Mouse (Mus musculus): ENCODE measurements around the gene Col13a1.
A peak's percentile ranks its signal among the peaks of the same experiment; 100 is the strongest.

The Col13a1 gene

DNA sequence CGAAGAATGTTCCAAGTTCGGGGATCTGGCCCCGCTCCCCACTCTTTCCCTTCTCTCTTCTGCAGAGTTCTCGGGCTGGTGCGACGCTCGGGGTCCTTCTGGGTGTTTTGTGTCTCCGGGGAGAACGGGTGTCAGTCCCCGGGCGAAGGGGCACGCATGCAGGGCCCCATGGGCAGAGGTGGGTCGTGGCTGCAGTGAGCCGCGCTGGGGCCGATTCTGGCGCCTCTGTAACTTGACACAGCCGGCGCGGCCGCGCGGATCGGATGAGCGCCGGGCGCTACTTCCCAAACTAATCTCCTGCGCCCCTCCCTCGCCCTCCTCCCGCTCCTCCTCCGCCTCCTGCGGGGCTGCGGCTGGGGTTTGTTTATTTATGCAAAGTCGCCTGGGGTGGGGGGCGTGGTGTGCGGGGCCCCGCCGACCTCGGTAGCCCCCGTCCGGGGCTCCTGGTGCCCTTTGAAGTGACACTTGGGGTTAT lies at the start of gene Col13a1:
Gene Col13a1, minus strand, starts transcription at position 243 of the 475 bp plus-strand sequence.
- peak; percentile 70 for DNase-seq (ENCODE audit: extremely low spot score, low spot score)

DNA sequence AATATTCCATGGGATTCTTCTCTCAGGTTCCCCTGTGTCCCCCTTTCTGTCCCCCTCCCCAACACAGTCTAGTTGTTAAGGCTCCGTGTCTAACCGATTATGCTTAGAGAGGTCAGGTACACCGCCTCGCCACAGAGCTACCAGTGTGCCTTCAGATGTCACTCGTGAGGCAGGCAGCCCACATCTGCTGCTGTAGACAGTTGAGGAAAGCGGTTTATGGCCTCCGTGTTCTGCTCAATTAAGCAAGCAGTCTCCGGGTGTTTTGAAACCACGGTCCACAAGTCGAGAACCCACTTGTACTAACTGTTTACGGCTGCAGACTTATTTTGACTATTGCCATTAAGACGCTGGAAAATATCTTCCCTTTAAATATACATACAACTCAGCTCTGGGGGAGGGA lies 48.8 kb upstream of the Col13a1 start:
- peak; percentile 24 for DNase-seq (ENCODE audit: extremely low spot score, low spot score)

DNA sequence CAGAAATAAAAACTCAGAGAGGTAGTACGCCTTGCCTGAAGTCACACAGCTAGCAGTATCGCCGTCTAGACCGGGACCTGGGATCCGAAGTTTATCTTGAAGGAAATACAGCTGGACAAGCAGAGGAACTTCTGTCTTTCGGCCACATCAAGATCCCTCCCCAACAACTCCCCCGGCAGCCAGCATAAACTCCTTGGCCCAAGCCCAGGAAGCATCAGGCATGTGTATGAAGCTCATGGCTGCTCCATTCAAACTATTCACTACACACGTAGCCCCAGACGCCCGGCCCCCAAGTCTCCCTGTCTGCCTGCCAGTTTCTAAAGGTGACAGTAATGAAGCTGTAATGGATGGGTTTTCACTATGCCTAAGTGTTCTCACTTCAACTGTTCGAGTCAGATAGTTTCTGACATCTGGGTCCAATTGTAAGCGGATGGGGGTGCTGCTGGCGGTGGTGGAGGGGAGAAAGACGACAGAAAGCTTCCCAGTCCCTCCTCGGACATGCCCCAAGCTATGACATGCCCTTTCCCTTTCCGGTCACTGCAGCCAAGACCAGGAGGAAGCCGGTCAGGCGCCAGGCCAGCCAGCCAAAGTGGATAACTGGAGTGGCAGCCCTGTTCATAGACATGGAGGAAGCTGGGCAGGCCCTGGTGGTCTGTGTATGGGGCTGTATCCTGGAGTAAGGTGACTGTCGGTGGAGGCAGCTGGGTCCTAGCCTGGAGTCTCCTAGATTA lies 45.1 kb upstream of the Col13a1 start:
- peak; percentile 27 for DNase-seq (ENCODE audit: extremely low spot score, low spot score)

DNA sequence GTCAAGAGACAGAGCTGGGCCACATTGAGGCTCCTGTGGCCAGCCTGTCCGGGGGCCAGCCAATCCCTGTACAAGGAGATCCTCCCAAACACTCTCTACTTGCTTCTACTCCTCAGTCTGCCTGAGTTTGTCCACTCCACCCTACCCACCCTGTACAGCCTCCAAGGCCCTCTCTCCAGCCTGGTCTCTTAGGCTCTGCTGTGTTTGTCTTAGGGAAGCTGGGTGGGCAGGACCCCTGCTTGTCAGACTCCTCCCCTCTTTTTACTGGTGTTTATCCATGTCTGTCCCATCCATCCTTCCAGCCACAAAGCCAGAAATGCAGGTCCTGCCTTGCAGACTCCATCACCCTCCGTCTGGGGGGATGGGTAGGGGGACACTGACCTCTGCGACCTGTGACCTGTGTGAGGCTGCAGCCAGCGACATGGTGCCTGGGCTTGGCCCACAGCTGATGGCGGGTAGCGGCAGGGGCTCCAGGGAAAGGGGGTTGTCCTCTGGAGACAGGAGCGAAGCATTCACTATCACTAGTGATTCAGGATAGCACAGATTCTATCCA lies 41.2 kb upstream of the Col13a1 start:
- DNase-seq (ENCODE audit: extremely low spot score, low spot score): peak; percentile 34

- peak; percentile 21 for DNase-seq (ENCODE audit: extremely low spot score, low spot score)
Observed at GRCm38 (mm10) chr10:62019386-62020067, 40.6 kb upstream of the Col13a1 start.

- DNase-seq (ENCODE audit: extremely low spot score, low spot score): peak; percentile 24
Observed at GRCm38 (mm10) chr10:62016947-62017346, 38.0 kb upstream of the Col13a1 start.

GRCm38 (mm10) chr10:62013190-62013589 lies 34.3 kb upstream of the Col13a1 start:
- DNase-seq (ENCODE audit: extremely low spot score, low spot score): no peak

- no peak for DNase-seq (ENCODE audit: extremely low spot score, low spot score)
Observed at GRCm38 (mm10) chr10:62012371-62012770, 33.5 kb upstream of the Col13a1 start.

DNA sequence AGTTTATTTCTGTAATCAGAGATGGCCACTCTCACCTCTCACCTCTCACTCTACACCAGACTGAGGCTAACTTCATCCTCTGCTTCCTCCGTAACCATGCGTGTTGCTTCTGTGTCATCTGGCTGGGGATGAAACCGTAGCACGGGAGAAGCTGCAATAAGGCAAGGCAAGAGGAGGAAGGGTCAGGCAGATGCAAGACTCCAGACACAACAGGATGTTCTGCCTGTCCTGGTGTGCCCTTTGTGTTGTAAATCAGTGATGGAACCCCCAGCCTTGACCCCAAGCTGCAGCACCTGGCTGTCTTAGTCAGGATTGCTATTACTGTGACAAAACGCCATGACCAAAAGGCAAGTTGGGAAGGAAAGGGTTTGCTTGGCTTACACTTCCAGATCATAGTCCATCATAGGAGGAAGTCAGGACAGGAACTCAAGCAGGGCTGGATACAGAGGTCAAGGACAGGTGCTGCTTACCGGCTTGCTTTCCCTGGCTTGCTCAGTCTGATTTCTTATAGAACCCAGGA lies 31.1 kb upstream of the Col13a1 start:
- DNase-seq (ENCODE audit: extremely low spot score, low spot score): no peak

DNA sequence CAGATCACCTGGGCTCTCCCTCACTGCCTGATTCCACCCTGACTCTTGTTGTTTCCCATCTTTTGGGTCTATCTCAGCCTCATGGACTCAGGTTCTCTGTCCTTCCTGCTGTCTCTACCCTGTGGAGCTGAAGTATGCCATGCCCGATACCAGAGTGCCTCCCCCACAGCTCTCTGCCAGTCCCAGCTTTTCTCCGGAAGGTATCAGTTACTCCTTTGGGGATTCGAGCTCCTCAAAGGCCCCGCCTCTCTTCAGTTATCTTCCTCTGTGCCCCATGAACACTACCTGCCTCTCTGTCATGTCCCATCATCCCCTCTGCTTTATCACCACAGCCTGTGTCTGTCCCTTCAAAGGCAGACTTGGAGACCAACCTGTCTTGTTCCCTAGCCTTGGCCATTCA lies 29.1 kb upstream of the Col13a1 start:
- DNase-seq (ENCODE audit: extremely low spot score, low spot score): no peak

DNA sequence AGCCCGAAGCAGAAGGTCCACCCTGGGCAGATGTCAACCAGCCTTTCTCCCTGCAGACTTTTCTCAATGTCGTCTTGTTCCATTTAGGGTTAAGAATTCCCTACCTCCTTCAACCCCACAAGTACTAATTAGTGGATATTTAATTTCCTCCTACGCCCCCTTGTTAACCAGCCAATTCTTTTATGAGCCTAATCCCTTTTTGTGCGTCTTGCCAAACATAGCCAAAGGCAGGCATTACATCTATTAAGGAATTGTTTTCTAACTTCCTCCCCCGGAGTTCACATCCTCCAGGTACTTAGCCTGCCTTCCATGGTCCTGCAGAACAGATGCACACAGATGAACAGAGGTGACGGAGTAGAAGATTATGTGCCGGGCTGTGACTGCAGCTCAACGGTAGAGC lies 27.5 kb upstream of the Col13a1 start:
- DNase-seq (ENCODE audit: extremely low spot score, low spot score): no peak

GRCm38 (mm10) chr10:62000216-62000615 lies 21.3 kb upstream of the Col13a1 start:
- DNase-seq (ENCODE audit: extremely low spot score, low spot score): no peak

DNA sequence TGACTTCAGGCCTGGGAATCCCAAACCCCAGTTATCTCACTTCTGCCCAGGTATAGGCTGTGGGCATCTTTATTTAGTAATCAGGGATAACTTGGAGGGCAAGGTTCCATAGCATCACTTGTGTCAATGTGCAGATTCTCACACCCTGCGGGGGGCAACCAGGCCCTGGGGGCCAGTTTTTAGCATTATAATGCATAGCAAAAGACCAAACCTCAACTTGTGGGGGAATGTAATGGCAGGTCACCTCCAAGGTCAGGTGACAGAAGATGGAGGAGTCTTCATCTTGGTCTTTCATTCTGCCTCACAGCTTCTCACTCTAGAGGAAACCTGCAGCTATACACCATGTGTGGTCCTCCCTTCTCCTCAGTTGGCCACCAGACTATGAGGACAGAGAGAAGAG lies 20.9 kb upstream of the Col13a1 start:
- DNase-seq (ENCODE audit: extremely low spot score, low spot score): no peak

DNA sequence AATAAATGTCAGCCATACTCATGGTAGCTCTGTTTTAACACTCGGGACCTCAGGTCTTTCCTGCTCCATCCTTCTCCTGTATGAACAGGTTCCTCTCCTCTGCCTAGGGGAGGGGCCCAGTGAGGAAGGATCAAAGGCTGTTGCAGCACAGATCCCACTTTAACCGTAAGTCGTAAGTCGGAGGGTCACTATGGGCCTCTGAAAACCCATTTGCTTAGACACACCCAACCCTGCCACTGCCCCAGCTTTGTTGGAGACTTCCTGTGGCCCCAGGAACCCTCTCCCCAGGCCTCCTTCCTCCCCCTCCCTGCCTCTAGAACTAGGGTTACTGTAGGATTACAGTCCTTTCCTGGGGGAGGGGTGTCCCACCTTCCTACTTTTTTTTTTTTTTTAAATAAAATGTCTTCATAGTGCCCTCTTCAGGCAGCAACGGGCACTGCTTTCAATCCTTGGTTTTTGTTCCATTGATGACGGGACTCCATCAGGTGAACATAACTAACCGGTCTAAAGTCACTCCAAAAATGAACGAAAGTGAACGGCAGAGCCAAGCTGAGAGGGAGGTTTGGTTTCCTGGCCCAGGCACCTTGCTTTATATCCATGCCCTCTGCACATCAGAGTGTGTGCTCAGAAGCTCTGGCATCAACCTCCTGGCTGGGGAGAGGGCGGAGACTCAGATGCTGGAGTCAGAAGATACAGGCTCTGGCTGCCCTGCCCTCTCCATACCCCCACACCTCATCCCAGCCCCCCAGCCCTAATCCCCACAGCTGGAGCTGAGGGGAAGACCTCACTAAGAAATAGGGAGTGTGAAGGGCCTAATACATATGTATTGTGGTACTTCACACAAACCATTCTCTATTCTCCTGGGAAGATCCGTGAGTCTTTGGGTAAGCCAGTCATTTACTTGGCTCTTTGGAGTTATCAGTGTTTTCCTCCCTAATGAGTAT lies 12.8 kb upstream of the Col13a1 start:
- DNase-seq (ENCODE audit: extremely low spot score, low spot score): no peak

DNA sequence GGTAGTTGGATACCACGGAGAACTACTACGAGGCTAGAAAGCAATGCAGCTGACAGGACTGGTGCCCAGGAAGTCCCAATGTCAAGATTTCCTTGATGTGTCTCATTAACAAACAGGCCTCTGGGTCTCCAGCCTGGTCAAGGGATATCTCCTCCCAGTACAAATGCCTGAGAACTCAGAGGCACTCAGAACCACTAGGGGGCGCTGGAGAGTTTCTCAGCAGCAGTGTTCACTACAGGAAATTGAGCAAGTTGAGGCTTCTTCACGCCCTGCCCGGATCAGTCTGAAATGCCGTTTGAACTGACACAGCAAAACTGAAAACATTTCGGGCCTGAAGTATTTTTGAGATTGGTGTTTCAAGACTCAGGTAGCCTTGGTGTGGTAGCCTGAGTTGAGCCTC lies 1.5 kb upstream of the Col13a1 start:
- DNase-seq (ENCODE audit: extremely low spot score, low spot score): peak; percentile 98

- peak; percentile 71 for DNase-seq (ENCODE audit: extremely low spot score, low spot score)
Observed at GRCm38 (mm10) chr10:61978112-61978865, 619 bp downstream of the Col13a1 start.

DNA sequence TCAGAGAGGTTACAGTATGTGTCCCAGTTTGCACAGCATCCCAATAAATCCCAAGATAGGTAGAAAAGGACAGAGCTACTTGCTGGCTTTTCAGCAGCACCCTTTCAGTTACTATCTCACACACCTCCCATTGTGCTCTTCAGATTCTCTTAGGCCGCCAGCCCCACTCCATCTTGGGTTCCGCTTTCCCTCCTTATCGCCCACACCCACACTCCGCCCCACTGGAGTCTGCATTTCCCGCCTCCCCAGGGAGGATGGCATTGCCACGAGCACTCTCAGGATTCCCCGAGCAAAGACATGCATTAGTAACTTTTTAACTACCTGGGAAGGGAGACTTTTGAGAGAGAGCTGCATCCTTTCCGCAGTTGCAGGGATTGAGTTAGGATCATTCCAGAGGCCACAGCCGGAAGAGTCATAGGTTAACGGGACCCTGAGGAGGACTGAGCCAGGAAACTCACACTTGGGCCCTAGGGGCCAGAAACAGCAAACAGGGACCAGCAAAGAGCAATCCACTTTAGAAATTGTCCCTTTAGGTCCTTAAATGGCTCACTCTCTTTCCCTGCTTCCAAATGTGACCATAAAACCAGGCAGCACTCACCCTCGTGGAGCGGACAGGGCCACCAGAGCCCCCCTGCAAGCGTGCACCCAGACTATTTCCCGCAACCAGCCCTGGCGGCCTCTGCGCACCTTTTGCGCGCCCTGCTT lies 1.4 kb downstream of the Col13a1 start:
- peak; percentile 19 for DNase-seq (ENCODE audit: extremely low spot score, low spot score)

GRCm38 (mm10) chr10:61976987-61977386 lies 1.9 kb downstream of the Col13a1 start:
- peak; percentile 42 for DNase-seq (ENCODE audit: extremely low spot score, low spot score)

DNA sequence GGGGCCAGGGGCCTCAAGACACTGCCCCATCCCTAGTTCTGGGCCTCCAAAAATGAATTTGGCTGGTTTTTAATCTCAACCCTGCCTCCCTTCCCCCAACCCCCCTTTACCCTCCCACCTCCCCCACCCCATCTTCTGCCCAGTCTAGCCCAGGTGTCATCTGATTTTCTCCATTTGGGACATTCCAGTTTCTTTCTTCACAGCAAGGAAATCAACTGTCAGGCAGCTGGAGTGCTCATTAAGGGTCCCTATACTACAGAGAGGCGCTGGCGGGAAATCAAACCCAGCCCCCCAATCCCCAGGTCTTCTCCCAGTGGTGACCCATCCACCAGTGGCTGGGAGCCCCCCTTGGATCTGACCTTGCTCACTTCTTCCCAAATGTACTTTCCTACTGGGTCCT lies 4.3 kb downstream of the Col13a1 start:
- DNase-seq (ENCODE audit: extremely low spot score, low spot score): no peak

DNA sequence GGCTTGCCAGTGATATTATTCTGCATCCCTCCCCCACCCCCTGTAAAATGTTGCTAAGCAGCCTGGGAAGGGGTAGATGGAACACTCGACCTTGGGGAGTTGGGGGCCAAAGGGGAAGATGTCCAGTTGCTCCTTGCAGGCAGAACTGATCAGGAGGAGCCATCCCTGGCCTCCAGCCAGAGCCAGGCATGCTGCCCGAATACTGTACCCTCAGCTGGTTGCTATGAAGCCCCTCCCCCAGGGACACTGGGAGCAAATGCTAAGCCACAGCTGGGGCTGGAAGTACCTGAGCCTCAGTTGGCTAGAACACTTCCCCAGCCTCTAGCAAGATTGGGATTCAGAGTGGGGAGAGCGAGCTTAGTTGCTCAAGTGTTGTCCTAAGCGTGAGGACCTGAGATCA lies 6.9 kb downstream of the Col13a1 start:
- DNase-seq (ENCODE audit: extremely low spot score, low spot score): no peak

All from neural tube, embryonic 10.5 days (tissue).